Comparison of ENCODE assay signal across 10 mouse cellular contexts in the genomic region with DNA sequence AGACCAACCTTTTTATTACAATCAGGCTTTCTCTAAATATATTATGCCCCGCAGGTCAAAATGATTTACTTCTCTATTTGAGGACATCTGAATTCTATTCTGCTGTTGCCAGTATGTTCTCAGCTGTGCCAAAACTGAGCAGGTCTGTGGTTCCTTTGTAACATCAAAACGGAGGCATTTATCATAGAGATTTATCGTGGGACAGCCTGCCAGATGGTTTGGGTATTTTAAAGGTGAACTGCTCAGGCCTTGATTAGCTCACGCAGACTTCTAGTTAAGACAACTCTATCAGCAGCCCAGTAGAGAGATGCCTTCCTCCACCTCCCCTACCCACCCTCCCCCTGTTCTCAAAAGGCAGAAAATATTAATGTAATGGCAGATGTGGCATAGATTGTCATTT.
DNase-seq lines count a peak whose midpoint lies in the region; ATAC-seq lines count a peak whose summit lies in the region.
"Had no signal": no experiment of that assay in that cellular context is flagged by ENCODE, and none has a peak within 500 bp of the region (broad histone marks: within the 10 kb centered on the region; RNA-seq: fewer than 3 reads in every experiment).

No protein-coding gene starts in this region.

- no peaks in the 10 kb centered on the region for H3K9me3 ChIP-seq in forebrain, embryonic 14.5 days (replicated peaks; ENCODE audit: control insufficient read depth, low read length)
- no peaks in the 10 kb centered on the region for H3K9me3 ChIP-seq in forebrain, embryonic 16.5 days (ENCODE audit: control insufficient read depth, low read length)
- no peaks in the 10 kb centered on the region for H3K9me3 ChIP-seq in midbrain, embryonic 15.5 days
- H3K9me3 ChIP-seq: stomach, embryonic 15.5 days had no signal

- ATAC-seq in forebrain, embryonic 14.5 days, result no peak
- no peak; the same call in 1 of the 2 replicates for ATAC-seq in forebrain, embryonic 16.5 days
- 0 out of 2 replicates have a peak, but pooled peaks have one; percentile 54 for ATAC-seq in midbrain, embryonic 15.5 days (replicated peaks)

- H3K4me3 ChIP-seq in forebrain, embryonic 14.5 days (ENCODE audit: low read depth, low read length), result no peak overlapping the region
- H3K4me3 ChIP-seq in forebrain, embryonic 16.5 days (replicated peaks; ENCODE audit: low read length), result no peak overlapping the region
- no peak overlapping the region for H3K4me3 ChIP-seq in midbrain, embryonic 15.5 days
- H3K4me3 ChIP-seq: erythroblast, embryonic 14.5 days; stomach, embryonic 15.5 days had no signal

- H3K4me2 ChIP-seq in forebrain, embryonic 14.5 days (ENCODE audit: low read length), result no peak overlapping the region
- H3K4me2 ChIP-seq in forebrain, embryonic 16.5 days (ENCODE audit: low read length), result no peak overlapping the region
- H3K4me2 ChIP-seq in midbrain, embryonic 15.5 days, result no peak overlapping the region
- H3K4me2 ChIP-seq: stomach, embryonic 15.5 days had no signal

- peak; percentile 40 for DNase-seq in forebrain, embryonic 14.5 days (ENCODE audit: low spot score)
- peak; percentile 10 for DNase-seq in adipocyte (ENCODE audit: low spot score)
- DNase-seq in fibroblast of lung, adult 2 months (ENCODE audit: low read depth), result peak; percentile 39
- no peak for DNase-seq in heart, postnatal 36 days
- DNase-seq in retina, postnatal 1 day, result no peak
- no peak for DNase-seq in cerebellum, adult 11-12 months

- H3K27ac ChIP-seq in forebrain, embryonic 14.5 days (ENCODE audit: low read depth, low read length), result no peak overlapping the region
- H3K27ac ChIP-seq in forebrain, embryonic 16.5 days (ENCODE audit: low read length), result no peak overlapping the region
- H3K27ac ChIP-seq in midbrain, embryonic 15.5 days, result no peak overlapping the region
- H3K27ac ChIP-seq: stomach, embryonic 15.5 days had no signal

- H3K9ac ChIP-seq in forebrain, embryonic 14.5 days (ENCODE audit: low read length), result no peak overlapping the region
- H3K9ac ChIP-seq in forebrain, embryonic 16.5 days (replicated peaks; ENCODE audit: low read depth, low read length), result no peak overlapping the region
- no peak overlapping the region for H3K9ac ChIP-seq in midbrain, embryonic 15.5 days
- H3K9ac ChIP-seq: stomach, embryonic 15.5 days had no signal

- peaks cover 13% of the 10 kb centered on the region for H3K4me1 ChIP-seq in forebrain, embryonic 14.5 days (ENCODE audit: control insufficient read depth, insufficient read depth, low read length)
- peaks cover 9% of the 10 kb centered on the region for H3K4me1 ChIP-seq in forebrain, embryonic 16.5 days (replicated peaks; ENCODE audit: control insufficient read depth, insufficient read depth, low read length)
- peaks cover 7% of the 10 kb centered on the region for H3K4me1 ChIP-seq in midbrain, embryonic 15.5 days

- intact Hi-C loops in heart, postnatal 36 days (cut with DNase I), result no loop called here

- H3K27me3 ChIP-seq in forebrain, embryonic 14.5 days (replicated peaks; ENCODE audit: control insufficient read depth, insufficient read depth, low read length), result no peaks in the 10 kb centered on the region
- no peaks in the 10 kb centered on the region for H3K27me3 ChIP-seq in forebrain, embryonic 16.5 days (replicated peaks; ENCODE audit: control insufficient read depth, insufficient read depth, low read length)
- H3K27me3 ChIP-seq in midbrain, embryonic 15.5 days (replicated peaks), result no peaks in the 10 kb centered on the region
- H3K27me3 ChIP-seq: stomach, embryonic 15.5 days had no signal

- WGBS in forebrain, embryonic 14.5 days, result 53% methylated on average over 4 of the region's 4 CpGs
- WGBS in forebrain, embryonic 16.5 days, result 45% methylated on average over 4 of the region's 4 CpGs
- WGBS in midbrain, embryonic 15.5 days, result 49% methylated on average over 4 of the region's 4 CpGs

- no peaks in the 10 kb centered on the region for H3K36me3 ChIP-seq in forebrain, embryonic 14.5 days (ENCODE audit: control insufficient read depth, insufficient read depth, low read length)
- H3K36me3 ChIP-seq in forebrain, embryonic 16.5 days (ENCODE audit: control insufficient read depth, insufficient read depth), result no peaks in the 10 kb centered on the region
- H3K36me3 ChIP-seq in midbrain, embryonic 15.5 days (replicated peaks), result no peaks in the 10 kb centered on the region
- H3K36me3 ChIP-seq: stomach, embryonic 15.5 days had no signal

Comparison
In these comparisons a context has a peak if more than half of its experiments do, and no peak if none do; other contexts are left out.
1. DNase-seq: peak in forebrain, embryonic 14.5 days (single experiment), adipocyte (single experiment) and fibroblast of lung, adult 2 months (single experiment); none in heart, postnatal 36 days (0 of 2), retina, postnatal 1 day (single experiment) and cerebellum, adult 11-12 months (single experiment).